Mouse (Mus musculus): ENCODE data around the gene Gm21887. TPM values are rescaled to one million over a fixed set of nuclear protein-coding genes. Genes with fewer than 3 reads are reported as not detected.
A peak's percentile ranks its signal among the peaks of the same experiment; 100 is the strongest.
"Not testable (repeated sequence)": the region's sequence is repeated elsewhere in the genome, so short reads cannot be mapped to it uniquely, and the experiment has no call there.

The Gm21887 gene
- total and polyA plus RNA-seq, 2 experiments from 2014 or later: 51.3 to 201 TPM

GRCm38 (mm10) chrX:169999226-169999883, 10.1 kb upstream of the Gm21887 start:
- not testable (repeated sequence) for H3K36me3 ChIP-seq (ENCODE audit: insufficient read depth, low read length); H3K4me3 ChIP-seq (ENCODE audit: low read depth, low read length); ATAC-seq (ENCODE audit: low FRiP score); H3K27me3 ChIP-seq (ENCODE audit: insufficient read depth, low read length); H3K4me2 ChIP-seq (ENCODE audit: low read depth, low read length, poor library complexity, severe bottlenecking); H3K27ac ChIP-seq (ENCODE audit: low read depth, low read length); H3K9ac ChIP-seq (replicated peaks; ENCODE audit: low read length, poor library complexity, severe bottlenecking); H3K4me1 ChIP-seq (ENCODE audit: insufficient read depth, low read length)
- DNase-seq (ENCODE audit: low spot score): peak; percentile 12
- peaks cover 14% of the 10 kb centered on the region; the same call in 1 of the 2 replicates for H3K9me3 ChIP-seq (ENCODE audit: low read length)
- 40% methylated on average over 11 of the region's 11 CpGs for WGBS

DNA sequence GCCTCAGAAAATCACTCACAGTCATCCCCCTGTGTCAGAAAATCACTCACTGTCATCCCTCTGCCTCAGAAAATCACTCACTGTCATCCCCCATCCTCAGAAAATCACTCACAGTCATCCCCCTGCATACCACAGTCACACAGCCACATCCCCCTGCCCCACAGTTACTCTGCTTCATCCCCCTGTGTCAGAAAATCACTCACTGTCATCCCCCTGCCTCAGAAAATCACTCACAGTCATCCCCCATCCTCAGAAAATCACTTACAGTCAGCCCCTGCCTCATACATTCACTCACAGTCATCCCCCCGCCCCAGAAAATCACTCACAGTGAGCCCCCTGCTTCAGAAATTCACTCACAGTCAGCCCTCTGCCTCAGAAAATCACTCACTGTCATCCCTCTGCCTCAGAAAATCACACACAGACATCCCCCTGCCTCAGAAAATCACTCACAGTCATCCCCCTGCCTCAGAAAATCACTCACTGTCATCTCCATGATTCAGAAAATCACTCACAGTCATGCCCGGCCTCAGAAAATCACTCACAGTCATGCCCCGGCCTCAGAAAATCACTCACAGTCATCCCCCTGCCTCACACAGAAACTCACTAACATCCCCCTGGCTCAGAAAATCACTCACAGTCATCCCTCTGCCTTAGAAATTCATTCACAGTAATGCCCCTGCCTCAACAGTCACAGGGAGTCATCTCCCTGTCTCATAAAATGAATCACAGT, 9.4 kb upstream of the Gm21887 start:
- DNase-seq (ENCODE audit: low spot score): peak; percentile 2
- H3K4me3 ChIP-seq (ENCODE audit: low read depth, low read length); H3K4me2 ChIP-seq (ENCODE audit: low read depth, low read length, poor library complexity, severe bottlenecking); ATAC-seq (ENCODE audit: low FRiP score); H3K36me3 ChIP-seq (ENCODE audit: insufficient read depth, low read length); H3K4me1 ChIP-seq (ENCODE audit: insufficient read depth, low read length); H3K9ac ChIP-seq (replicated peaks; ENCODE audit: low read length, poor library complexity, severe bottlenecking); H3K27me3 ChIP-seq (ENCODE audit: insufficient read depth, low read length); H3K27ac ChIP-seq (ENCODE audit: low read depth, low read length): not testable (repeated sequence)
- WGBS: 63% methylated on average over 3 of the region's 3 CpGs
- peaks cover 11% of the 10 kb centered on the region; the same call in 1 of the 2 replicates for H3K9me3 ChIP-seq (ENCODE audit: low read length)

GRCm38 (mm10) chrX:170000642-170001387, 8.6 kb upstream of the Gm21887 start:
- not testable (repeated sequence) for DNase-seq (ENCODE audit: low spot score); H3K36me3 ChIP-seq (ENCODE audit: insufficient read depth, low read length); ATAC-seq (ENCODE audit: low FRiP score); H3K27me3 ChIP-seq (ENCODE audit: insufficient read depth, low read length); H3K9ac ChIP-seq (replicated peaks; ENCODE audit: low read length, poor library complexity, severe bottlenecking); H3K4me1 ChIP-seq (ENCODE audit: insufficient read depth, low read length); H3K27ac ChIP-seq (ENCODE audit: low read depth, low read length); H3K4me2 ChIP-seq (ENCODE audit: low read depth, low read length, poor library complexity, severe bottlenecking); H3K4me3 ChIP-seq (ENCODE audit: low read depth, low read length)
- WGBS: 32% methylated on average over 6 of the region's 6 CpGs
- peaks cover 11% of the 10 kb centered on the region; the same call in 1 of the 2 replicates for H3K9me3 ChIP-seq (ENCODE audit: low read length)

GRCm38 (mm10) chrX:170001388-170001695, 8.1 kb upstream of the Gm21887 start:
- ATAC-seq (ENCODE audit: low FRiP score); H3K27ac ChIP-seq (ENCODE audit: low read depth, low read length); H3K4me2 ChIP-seq (ENCODE audit: low read depth, low read length, poor library complexity, severe bottlenecking); H3K36me3 ChIP-seq (ENCODE audit: insufficient read depth, low read length); H3K4me1 ChIP-seq (ENCODE audit: insufficient read depth, low read length); H3K27me3 ChIP-seq (ENCODE audit: insufficient read depth, low read length); H3K4me3 ChIP-seq (ENCODE audit: low read depth, low read length); DNase-seq (ENCODE audit: low spot score); H3K9ac ChIP-seq (replicated peaks; ENCODE audit: low read length, poor library complexity, severe bottlenecking): not testable (repeated sequence)
- 58% methylated on average over 7 of the region's 12 CpGs for WGBS
- peaks cover 11% of the 10 kb centered on the region; the same call in 1 of the 2 replicates for H3K9me3 ChIP-seq (ENCODE audit: low read length)

- DNase-seq (ENCODE audit: low spot score); H3K9me3 ChIP-seq (ENCODE audit: low read length); H3K9ac ChIP-seq (replicated peaks; ENCODE audit: low read length, poor library complexity, severe bottlenecking); H3K4me1 ChIP-seq (ENCODE audit: insufficient read depth, low read length); H3K4me3 ChIP-seq (ENCODE audit: low read depth, low read length); H3K4me2 ChIP-seq (ENCODE audit: low read depth, low read length, poor library complexity, severe bottlenecking); H3K36me3 ChIP-seq (ENCODE audit: insufficient read depth, low read length); H3K27me3 ChIP-seq (ENCODE audit: insufficient read depth, low read length); H3K27ac ChIP-seq (ENCODE audit: low read depth, low read length); ATAC-seq (ENCODE audit: low FRiP score): not testable (repeated sequence)
- 36% methylated on average over 9 of the region's 18 CpGs for WGBS
These were observed 6.8 kb upstream of the Gm21887 start for GRCm38 (mm10) chrX:170002510-170003197.

DNA sequence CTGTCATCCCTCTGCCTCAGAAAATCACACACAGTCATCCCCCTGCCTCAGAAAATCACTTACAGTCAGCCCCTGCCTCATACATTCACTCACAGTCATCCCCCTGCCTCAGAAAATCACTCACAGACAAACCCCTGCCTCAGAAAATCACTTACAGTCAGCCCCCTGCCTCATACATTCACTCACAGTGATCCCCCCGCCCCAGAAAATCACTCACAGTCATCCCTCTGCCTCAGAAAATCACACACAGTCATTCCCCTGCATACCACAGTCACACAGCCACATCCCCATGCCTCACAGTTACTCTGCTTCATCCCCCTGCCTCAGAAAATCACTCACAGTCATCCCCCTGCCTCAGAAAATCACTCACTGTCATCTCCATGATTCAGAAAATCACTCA, 5.9 kb upstream of the Gm21887 start:
- H3K27ac ChIP-seq (ENCODE audit: low read depth, low read length); H3K4me1 ChIP-seq (ENCODE audit: insufficient read depth, low read length); H3K9ac ChIP-seq (replicated peaks; ENCODE audit: low read length, poor library complexity, severe bottlenecking); H3K36me3 ChIP-seq (ENCODE audit: insufficient read depth, low read length); H3K4me3 ChIP-seq (ENCODE audit: low read depth, low read length); H3K9me3 ChIP-seq (ENCODE audit: low read length); H3K4me2 ChIP-seq (ENCODE audit: low read depth, low read length, poor library complexity, severe bottlenecking); DNase-seq (ENCODE audit: low spot score); H3K27me3 ChIP-seq (ENCODE audit: insufficient read depth, low read length); ATAC-seq (ENCODE audit: low FRiP score): not testable (repeated sequence)
- WGBS: 19% methylated on average over 1 of the region's 1 CpGs

DNA sequence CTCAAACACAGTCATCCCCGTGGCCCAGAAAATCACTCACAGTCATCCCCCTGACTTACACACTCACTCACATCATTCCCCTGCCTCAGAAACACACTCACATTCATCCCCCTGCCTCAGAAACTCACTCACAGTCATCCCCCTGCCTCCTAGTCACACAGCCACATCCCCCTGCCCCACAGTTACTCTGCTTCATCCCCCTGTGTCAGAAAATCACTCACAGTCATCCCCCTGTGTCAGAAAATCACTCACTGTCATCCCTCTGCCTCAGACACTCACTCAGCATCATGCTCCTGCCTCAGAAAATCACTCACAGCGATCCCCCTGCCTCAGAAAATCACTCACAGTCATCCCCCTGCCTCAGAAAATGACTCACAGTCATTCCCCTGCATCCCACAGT, 5.2 kb upstream of the Gm21887 start:
- not testable (repeated sequence) for H3K9ac ChIP-seq (replicated peaks; ENCODE audit: low read length, poor library complexity, severe bottlenecking); H3K36me3 ChIP-seq (ENCODE audit: insufficient read depth, low read length); H3K9me3 ChIP-seq (ENCODE audit: low read length); H3K4me2 ChIP-seq (ENCODE audit: low read depth, low read length, poor library complexity, severe bottlenecking); H3K4me1 ChIP-seq (ENCODE audit: insufficient read depth, low read length); H3K4me3 ChIP-seq (ENCODE audit: low read depth, low read length); H3K27me3 ChIP-seq (ENCODE audit: insufficient read depth, low read length); ATAC-seq (ENCODE audit: low FRiP score); DNase-seq (ENCODE audit: low spot score); H3K27ac ChIP-seq (ENCODE audit: low read depth, low read length)
- WGBS: 47% methylated on average over 2 of the region's 2 CpGs

- not testable (repeated sequence) for H3K9ac ChIP-seq (replicated peaks; ENCODE audit: low read length, poor library complexity, severe bottlenecking); H3K27me3 ChIP-seq (ENCODE audit: insufficient read depth, low read length); H3K4me3 ChIP-seq (ENCODE audit: low read depth, low read length); ATAC-seq (ENCODE audit: low FRiP score); H3K36me3 ChIP-seq (ENCODE audit: insufficient read depth, low read length); H3K9me3 ChIP-seq (ENCODE audit: low read length); DNase-seq (ENCODE audit: low spot score); H3K4me1 ChIP-seq (ENCODE audit: insufficient read depth, low read length); H3K4me2 ChIP-seq (ENCODE audit: low read depth, low read length, poor library complexity, severe bottlenecking); H3K27ac ChIP-seq (ENCODE audit: low read depth, low read length)
- 36% methylated on average over 5 of the region's 5 CpGs for WGBS
These were observed 4.7 kb upstream of the Gm21887 start for GRCm38 (mm10) chrX:170004793-170005192.
